10 mouse cellular contexts compared by ENCODE assay signal in the genomic region with DNA sequence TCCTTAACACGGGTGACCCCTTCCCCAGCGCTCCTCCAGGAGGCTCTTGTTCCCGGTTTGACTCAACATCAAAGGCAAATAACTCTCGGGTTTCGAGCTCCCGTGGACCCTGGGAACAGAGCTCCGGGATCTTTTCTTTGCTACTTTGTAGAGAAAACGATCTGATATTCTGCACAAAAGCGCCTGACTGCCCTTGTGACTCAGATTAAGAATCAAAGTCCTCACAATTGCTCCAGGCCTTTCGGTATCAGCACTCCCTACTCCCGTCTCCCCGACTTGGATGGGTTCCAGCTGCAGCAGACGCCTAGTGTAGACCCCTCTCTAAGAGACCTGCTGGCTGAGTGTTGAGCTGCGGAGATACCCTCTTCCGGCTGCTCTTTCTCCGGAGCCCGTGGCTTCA. TPM values are rescaled to one million over a fixed set of nuclear protein-coding genes. Genes with fewer than 3 reads are reported as not detected.
DNase-seq lines count a peak whose midpoint lies in the region; ATAC-seq lines count a peak whose summit lies in the region.
"Had no signal": no experiment of that assay in that cellular context is flagged by ENCODE, and none has a peak within 500 bp of the region (broad histone marks: within the 10 kb centered on the region; RNA-seq: fewer than 3 reads in every experiment).

No protein-coding gene starts in this region.

- peak; percentile 24 for DNase-seq in adrenal gland, postnatal 25 days
- no peak for DNase-seq in adrenal gland, adult 18-20 months (ENCODE audit: low spot score in 2 of 2)
- DNase-seq in kidney, adult 9 months, result peak; percentile 14
- DNase-seq in kidney, adult 8-10 months, result no peak
- no peak for DNase-seq in MN1 (ENCODE audit: low spot score)
- DNase-seq: cerebellum, adult 18-20 months; thymus, postnatal 36 days had no signal

- peaks cover 12% of the 10 kb centered on the region for H3K4me1 ChIP-seq in kidney, embryonic 15.5 days
- H3K4me1 ChIP-seq in stomach, embryonic 15.5 days, result peaks cover 8% of the 10 kb centered on the region; the same call in 1 of the 2 replicates

- peak overlapping the region; percentile 40 for H3K4me2 ChIP-seq in kidney, embryonic 15.5 days
- peak overlapping the region; percentile 8; the same call in 1 of the 2 replicates for H3K4me2 ChIP-seq in stomach, embryonic 15.5 days

- 20% methylated on average over 17 of the region's 17 CpGs for WGBS in kidney, embryonic 15.5 days
- WGBS in stomach, embryonic 15.5 days, result 32% methylated on average over 17 of the region's 17 CpGs

- peak overlapping the region; percentile 64 for H3K27ac ChIP-seq in kidney, embryonic 15.5 days
- H3K27ac ChIP-seq in stomach, embryonic 15.5 days, result peak overlapping the region; percentile 49; the same call in 1 of the 2 replicates

- ATAC-seq in kidney, embryonic 15.5 days (replicated peaks; ENCODE audit: low FRiP score), result peak; percentile 70; the same call in 1 of the 2 replicates
- peak; percentile 82 for ATAC-seq in stomach, embryonic 15.5 days (ENCODE audit: insufficient read depth, low FRiP score, low read depth)
- ATAC-seq in megakaryocyte-erythroid progenitor cell, adult 5-6 weeks (replicated peaks; ENCODE audit: low FRiP score, low TSS enrichment, poor library complexity, severe bottlenecking), result no peak

- H3K27me3 ChIP-seq in kidney, embryonic 15.5 days, result no peaks in the 10 kb centered on the region
- H3K27me3 ChIP-seq in stomach, embryonic 15.5 days (replicated peaks), result no peaks in the 10 kb centered on the region

- no peaks in the 10 kb centered on the region for H3K9me3 ChIP-seq in kidney, embryonic 15.5 days (replicated peaks)
- H3K9me3 ChIP-seq in stomach, embryonic 15.5 days, result no peaks in the 10 kb centered on the region

- no peak overlapping the region for H3K4me3 ChIP-seq in kidney, embryonic 15.5 days (replicated peaks)
- H3K4me3 ChIP-seq in stomach, embryonic 15.5 days (replicated peaks), result no peak overlapping the region

- H3K9ac ChIP-seq in kidney, embryonic 15.5 days, result no peak overlapping the region
- no peak overlapping the region for H3K9ac ChIP-seq in stomach, embryonic 15.5 days

- H3K36me3 ChIP-seq in kidney, embryonic 15.5 days, result no peaks in the 10 kb centered on the region
- H3K36me3 ChIP-seq in stomach, embryonic 15.5 days, result no peaks in the 10 kb centered on the region

RNA-seq across cellular contexts. Expression of a gene that starts 33.1 kb away (rescaled TPM):
- total RNA-seq in adrenal gland, postnatal 25 days (2021), result 156 and 193 TPM in 2 replicates
- total RNA-seq in adrenal gland, adult 18-20 months (2021), result 100 to 1,000 TPM in 1 of 2 experiments, 10 to 100 TPM in 1; 81.9 to 153 TPM
- polyA plus RNA-seq in kidney, embryonic 15.5 days (2015; fragmentation: Nextera tagmentation; extraction: Ambion mirVana), result 66.0 and 71.5 TPM in 2 replicates
- 49.8 and 53.9 TPM in 2 replicates for polyA plus RNA-seq in stomach, embryonic 15.5 days (2015; fragmentation: Nextera tagmentation; extraction: Ambion mirVana)
- 117 and 124 TPM in 2 replicates for total RNA-seq in megakaryocyte-erythroid progenitor cell, adult 5-6 weeks (2014; fragmentation: Nextera tagmentation)
- total RNA-seq in megakaryocyte-erythroid progenitor cell, adult 5-6 weeks (2017), result 81.7 and 94.7 TPM in 2 replicates

Comparison
In these comparisons a context has a peak if more than half of its experiments do, and no peak if none do; other contexts are left out.
1. DNase-seq: peak in adrenal gland, postnatal 25 days (single experiment) and kidney, adult 9 months (single experiment); none in adrenal gland, adult 18-20 months (0 of 2), kidney, adult 8-10 months (0 of 2) and MN1 (single experiment).